Mouse (Mus musculus) liver, embryonic 14.5 days (tissue): ENCODE results near the gene 2810021J22Rik. TPM values are rescaled to one million over a fixed set of nuclear protein-coding genes. Genes with fewer than 3 reads are reported as not detected.

Experiments
- ATAC-seq: fragments of 200-750 bp; cut with Nextera tagmentation; 2 replicates; pipeline ENCODE4 v1.8.0; 2017; ENCODE audit warnings: moderate number of reproducible peaks, mild to moderate bottlenecking, moderate library complexity; ENCODE audit not compliant: insufficient read depth
- DNase-seq, 3 experiments: peaks; one replicate each; pipeline ENCODE4 v3.0.0-alpha.2; 2012 to 2013; ENCODE audit warnings: low read depth in 3 of 3, low spot score in 3 of 3
- H3K27ac ChIP-seq: fragments of 300-500 bp; sonication (generic); 2 replicates; pipeline ENCODE4 v1.5.1; 2014; ENCODE audit warnings: moderate library complexity, mild to moderate bottlenecking, control low read depth, inconsistent platforms
- H3K27me3 ChIP-seq: fragments of 300-500 bp; sonication (generic); 2 replicates; pipeline ENCODE4 v1.6.1; 2014; ENCODE audit warnings: mild to moderate bottlenecking, low read length, moderate library complexity; ENCODE audit not compliant: control insufficient read depth, insufficient read depth
- H3K36me3 ChIP-seq: fragments of 300-500 bp; sonication (generic); replicated peaks from 2 replicates; pipeline ENCODE4 v1.6.1; 2014; ENCODE audit warnings: low read depth; ENCODE audit not compliant: control insufficient read depth, insufficient read depth
- H3K4me1 ChIP-seq, 2 experiments: fragments of 200-500 bp in 1 of 2; fragments of 300-500 bp in 1 of 2; sonication (generic) in 1 of 2; replicated peaks; 2 replicates each; pipeline ENCODE4 v1.6.1; 2012 to 2014; ENCODE audit warnings: antibody characterized with exemption in 1 of 2, inconsistent platforms in 1 of 2, low read length in 1 of 2; ENCODE audit not compliant: control insufficient read depth in 2 of 2, insufficient read depth in 2 of 2
- H3K4me2 ChIP-seq: fragments of 300-500 bp; sonication (generic); 2 replicates; pipeline ENCODE4 v1.6.1; 2014; ENCODE audit warnings: low read depth, mild to moderate bottlenecking, control low read depth, moderate library complexity
- H3K4me3 ChIP-seq, 2 experiments: fragments of 200-500 bp in 1 of 2; fragments of 300-500 bp in 1 of 2; sonication (generic) in 1 of 2; 2 replicates each; pipeline ENCODE4 v1.5.1; 2012 to 2014; ENCODE audit warnings: low read depth in 2 of 2, low read length in 2 of 2, mild to moderate bottlenecking in 2 of 2, control low read depth in 1 of 2, inconsistent platforms in 1 of 2, moderate library complexity in 1 of 2; ENCODE audit not compliant: insufficient read depth in 1 of 2
- H3K9ac ChIP-seq: fragments of 300-500 bp; sonication (generic); replicated peaks from 2 replicates; pipeline ENCODE4 v1.6.1; 2014; ENCODE audit warnings: mild to moderate bottlenecking, control low read depth, moderate library complexity
- H3K9me3 ChIP-seq: fragments of 300-500 bp; sonication (generic); 2 replicates; pipeline ENCODE4 v1.6.1; 2016; ENCODE audit warnings: low read length, mixed read lengths; ENCODE audit not compliant: control insufficient read depth
- CTCF ChIP-seq: IDR thresholded peaks from 2 replicates; pipeline ENCODE4 v1.5.1; 2016; ENCODE audit warnings: antibody characterized with exemption, low read depth, control low read depth
- EP300 ChIP-seq: IDR thresholded peaks from 2 replicates; pipeline ENCODE4 v1.6.1; 2016; ENCODE audit warnings: antibody characterized with exemption, low read depth
- WGBS: fragments of 180-500 bp; shearing (Covaris S2); extraction: QIAGEN DNeasy Blood & Tissue Kit; methylation state at CpG from one replicate; pipeline ENCODE4 v1.1.7; 2014; ENCODE audit not compliant: insufficient replicate concordance; 5-methylcytosine and 5-hydroxymethylcytosine counted together
- polyA plus RNA-seq, 2 experiments: library from polyadenylated mRNA; depleted of rRNA in 1 of 2; stranded (reverse) in 1 of 2; unstranded in 1 of 2; fragments of >200 nt; fragmentation: Nextera tagmentation in 1 of 2; extraction: Ambion mirVana in 1 of 2; gene quantifications; 2 replicates each; pipeline versions ENCODE4 v1.2.1 to v1.2.3; 2012 to 2014

2810021J22Rik gene
- polyA plus RNA-seq, 2 experiments: 1.5 to 2.2 TPM

- Histone ChIP-seq H3K27me3 (no peaks in the 10 kb centered on the region), H3K27ac (peak overlapping the region; percentile 88), H3K4me2 (peak overlapping the region; percentile 82), H3K36me3 (no peaks in the 10 kb centered on the region; the same call in 1 of the 2 replicates), H3K4me1 (peaks cover 55 to 76% of the 10 kb centered on the region in 2 experiments), H3K4me3 (peak overlapping the region; percentile 55), H3K9ac (peak overlapping the region; percentile 90), H3K9me3 (no peaks in the 10 kb centered on the region)
- 6% methylated on average over 17 of the region's 17 CpGs for WGBS
- TF ChIP-seq EP300: peak; percentile 31; the same call in 1 of the 2 replicates
- peak; percentile 80 for TF ChIP-seq CTCF
- peak; percentile 42; the same call in 1 of the 2 replicates for ATAC-seq
- peak in 2 of 3 experiments; percentile 42 to 65 for DNase-seq
These were observed 47.5 kb downstream of the 2810021J22Rik start for GRCm38 (mm10) chr11:58914461-58915028.

GRCm38 (mm10) chr11:58916879-58917744 lies 50.1 kb downstream of the 2810021J22Rik start:
- TF ChIP-seq CTCF (peak; percentile 94), EP300 (no peak)
- DNase-seq (peak; percentile 80 to 89 (median 82)), ATAC-seq (peak; percentile 57)
- 27% methylated on average over 14 of the region's 14 CpGs for WGBS
- peak overlapping the region; percentile 98 for H3K9ac ChIP-seq
- no peaks in the 10 kb centered on the region for H3K27me3 ChIP-seq
- peaks cover 21% of the 10 kb centered on the region for H3K36me3 ChIP-seq
- no peaks in the 10 kb centered on the region for H3K9me3 ChIP-seq
- H3K4me1 ChIP-seq: peaks cover 61 to 73% of the 10 kb centered on the region in 2 experiments
- peak overlapping the region; percentile 84 for H3K4me2 ChIP-seq
- H3K27ac ChIP-seq: peak overlapping the region; percentile 94
- peak overlapping the region; percentile 83 to 90 for H3K4me3 ChIP-seq

DNA sequence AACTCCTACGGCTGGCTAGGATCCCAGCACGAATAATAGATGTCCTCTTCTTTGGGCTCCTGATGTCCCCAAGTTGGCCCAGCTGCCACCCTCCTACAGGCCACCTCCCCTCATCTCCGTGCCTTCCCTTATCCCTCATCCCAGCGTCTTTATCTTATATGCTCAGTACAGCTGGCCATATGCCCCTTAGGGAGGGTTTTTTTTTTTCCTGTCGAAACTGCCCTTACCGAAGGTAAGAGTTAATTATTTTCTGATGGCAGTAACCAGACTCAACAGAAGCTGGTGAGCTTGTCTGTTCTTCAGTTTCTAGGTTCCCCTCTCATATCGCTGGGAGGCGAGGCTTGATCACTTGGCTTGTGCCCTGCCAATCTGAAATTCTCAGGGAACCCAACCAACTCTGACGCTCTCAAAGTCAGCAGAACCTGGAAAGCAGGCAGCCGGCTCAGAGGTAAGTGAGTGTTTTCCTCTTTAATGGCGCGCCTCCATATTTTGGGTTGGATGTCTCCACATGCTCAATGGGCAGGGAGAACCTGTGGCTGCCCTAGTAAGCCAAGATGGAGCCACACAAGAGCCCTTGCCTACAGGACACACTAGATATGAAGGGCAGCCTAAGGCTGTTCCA lies 50.8 kb downstream of the 2810021J22Rik start, which contains the start of gene Btnl10:
TSS of gene Btnl10 (plus strand) at position 164 of the 622 bp plus-strand sequence.
- peak within 1 kb of the TSS; percentile 83 to 90 for H3K4me3 ChIP-seq

DNA sequence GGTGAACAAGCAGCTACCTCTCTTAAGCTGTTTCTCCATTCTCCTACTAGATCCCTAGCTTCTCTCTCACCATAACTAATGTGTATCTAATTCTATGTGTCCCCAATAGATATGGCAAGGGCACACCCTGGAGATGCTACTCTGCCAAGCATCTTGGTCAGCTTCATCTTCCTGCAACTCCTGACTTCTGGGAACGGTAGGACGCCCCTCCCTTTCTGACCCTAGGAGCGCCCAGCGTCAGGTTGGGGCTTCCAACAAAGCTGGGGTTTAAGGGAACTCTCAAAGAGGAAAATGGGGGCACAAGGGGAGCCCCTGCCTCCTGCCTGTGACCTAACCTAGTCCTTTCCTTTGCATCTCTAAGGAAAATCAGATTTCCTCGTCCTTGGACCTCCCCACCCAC lies 51.7 kb downstream of the 2810021J22Rik start:
- peak overlapping the region; percentile 84 for H3K4me2 ChIP-seq

More for the DNA sequence above, 50.8 kb downstream of the 2810021J22Rik start, which contains the start of gene Btnl10:
- WGBS: 29% methylated on average over 12 of the region's 12 CpGs
- Histone ChIP-seq H3K36me3 (peaks cover 29% of the 10 kb centered on the region), H3K4me2 (peak within 1 kb of the TSS; percentile 84), H3K27ac (peak within 1 kb of the TSS; percentile 94), H3K9me3 (no peaks in the 10 kb centered on the region), H3K27me3 (no peaks in the 10 kb centered on the region), H3K9ac (peak within 1 kb of the TSS; percentile 98), H3K4me1 (peaks cover 55 to 66% of the 10 kb centered on the region in 2 experiments)
- peak; percentile 80 for ATAC-seq
- TF ChIP-seq CTCF: no peak
- peak; percentile 87 for TF ChIP-seq EP300
- peak; percentile 75 to 77 (median 77) for DNase-seq

More for the DNA sequence above, 51.7 kb downstream of the 2810021J22Rik start:
- Histone ChIP-seq H3K36me3 (peaks cover 38% of the 10 kb centered on the region), H3K4me3 (peak overlapping the region; percentile 83 to 90), H3K27ac (peak overlapping the region; percentile 94), H3K9ac (peak overlapping the region; percentile 98), H3K4me1 (peaks cover 47 to 57% of the 10 kb centered on the region in 2 experiments), H3K9me3 (no peaks in the 10 kb centered on the region), H3K27me3 (no peaks in the 10 kb centered on the region)
- DNase-seq (no peak), ATAC-seq (0 out of 2 replicates have a peak, but pooled peaks have one; percentile 19)
- 43% methylated on average over 5 of the region's 5 CpGs for WGBS
- no peak for TF ChIP-seq EP300
- TF ChIP-seq CTCF: no peak
